Mouse (Mus musculus): ENCODE data around the gene Cks1b.

Cks1b gene

GRCm38 (mm10) chr3:89381233-89381632 lies 37.0 kb downstream of the Cks1b start:
- peak in 1 of 2 experiments; percentile 27 for DNase-seq

- no peak for DNase-seq
These were observed 37.5 kb downstream of the Cks1b start for GRCm38 (mm10) chr3:89380711-89381110.

GRCm38 (mm10) chr3:89380291-89380690 lies 37.9 kb downstream of the Cks1b start:
- no peak for DNase-seq

GRCm38 (mm10) chr3:89379388-89380131 lies 38.6 kb downstream of the Cks1b start:
- DNase-seq: peak in 1 of 2 experiments; percentile 20

- peak; percentile 87 to 89 for DNase-seq
These were observed 39.7 kb downstream of the Cks1b start for GRCm38 (mm10) chr3:89378394-89379067.

- DNase-seq: no peak
These were observed 40.4 kb downstream of the Cks1b start for GRCm38 (mm10) chr3:89377831-89378230.

- DNase-seq: no peak
These were observed 44.5 kb downstream of the Cks1b start for GRCm38 (mm10) chr3:89373581-89374231.

- no peak for DNase-seq
These were observed 50.8 kb downstream of the Cks1b start for GRCm38 (mm10) chr3:89367338-89367737.

- no peak for DNase-seq
These were observed 52.4 kb downstream of the Cks1b start for GRCm38 (mm10) chr3:89365486-89366414.

Data from cerebellum, postnatal 10 days (tissue).